Mouse (Mus musculus) G1E (cell line): ENCODE measurements around the gene Alpl. TPM values are rescaled to one million over a fixed set of nuclear protein-coding genes. Genes with fewer than 3 reads are reported as not detected.

Experiments
- ATAC-seq: 2 replicates; pipeline ENCODE4 v1.8.0; 2016; ENCODE audit warnings: mild to moderate bottlenecking; ENCODE audit not compliant: insufficient number of reproducible peaks, poor library complexity, low FRiP score, severe bottlenecking; ENCODE audit errors: extremely low read depth
- DNase-seq: peaks from one replicate; pipeline ENCODE4 v3.0.0; 2012; ENCODE audit warnings: low spot score
- H3K27me3 ChIP-seq: 2 replicates; pipeline ENCODE4 v1.6.1; 2012; ENCODE audit warnings: mild to moderate bottlenecking, low read length, inconsistent platforms; ENCODE audit not compliant: insufficient read depth
- H3K36me3 ChIP-seq: replicated peaks from 2 replicates; pipeline ENCODE3; 2012; ENCODE audit warnings: mild to moderate bottlenecking, inconsistent platforms
- H3K4me1 ChIP-seq: 2 replicates; pipeline ENCODE4 v1.6.1; 2012; ENCODE audit warnings: low read depth, low read length, inconsistent platforms, mixed read lengths; ENCODE audit not compliant: insufficient read depth
- H3K4me3 ChIP-seq: 2 replicates; pipeline ENCODE4 v1.5.1; 2012; ENCODE audit warnings: low read depth, mild to moderate bottlenecking, inconsistent platforms, low read length, moderate library complexity, mixed read lengths
- H3K9me3 ChIP-seq: replicated peaks from 2 replicates; pipeline ENCODE4 v1.6.1; 2012; ENCODE audit warnings: inconsistent platforms
- CTCF ChIP-seq: IDR thresholded peaks from 2 replicates; pipeline ENCODE4 v1.5.1; 2012; ENCODE audit warnings: low read depth, low read length, inconsistent platforms, mixed read lengths
- GATA1 ChIP-seq: IDR thresholded peaks from 2 replicates; pipeline ENCODE4 v1.6.1; 2012; ENCODE audit warnings: borderline replicate concordance, low read length, inconsistent platforms, mixed read lengths
- GATA2 ChIP-seq: IDR thresholded peaks from 2 replicates; pipeline ENCODE4 v1.6.1; 2012; ENCODE audit warnings: low read depth, low read length, inconsistent platforms, borderline replicate concordance
- POLR2AphosphoS5 ChIP-seq: IDR thresholded peaks from 2 replicates; pipeline ENCODE4 v1.6.1; 2012; ENCODE audit warnings: low read depth, low read length, inconsistent platforms; ENCODE audit not compliant: insufficient replicate concordance
- TAL1 ChIP-seq: conservative IDR thresholded peaks from 2 replicates; pipeline ENCODE4 v1.6.1; 2012; ENCODE audit warnings: low read depth, low read length, inconsistent platforms, mixed read lengths
- polyA plus RNA-seq: library from polyadenylated mRNA; stranded (reverse); fragments of >175 nt; gene quantifications from 2 replicates; pipeline ENCODE4 v1.2.3, GENCODE M21; 2012
- total RNA-seq, 2 experiments: library from RNA; stranded (forward) in 1 of 2; stranded (reverse) in 1 of 2; fragments of 200-1000 nt in 1 of 2; fragments of >200 nt in 1 of 2; fragmentation: Nextera tagmentation in 1 of 2; gene quantifications; 2 replicates each; pipeline ENCODE4 v1.2.3; 2014 to 2017

Alpl gene
- total and polyA plus RNA-seq, 3 experiments = not detected

DNA sequence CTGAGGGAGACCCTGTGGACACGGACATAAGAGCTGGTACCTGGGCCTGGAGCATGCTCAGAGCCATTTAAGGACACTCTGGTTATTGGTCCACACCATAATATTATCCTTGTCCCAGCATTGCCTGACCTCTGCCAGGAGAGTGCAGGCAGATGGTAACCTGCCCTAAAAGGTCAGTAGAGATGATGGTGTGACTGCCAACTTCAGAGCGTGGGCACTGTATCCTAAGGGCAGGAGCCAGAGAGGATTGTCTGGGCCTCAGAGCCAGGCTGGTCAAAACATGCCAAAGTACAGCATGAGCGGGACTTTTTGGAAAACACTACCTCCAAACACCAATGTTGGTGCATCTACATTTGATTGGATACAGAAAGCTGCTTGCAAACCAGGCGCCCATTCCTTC lies 13.8 kb upstream of the Alpl start:
- Histone ChIP-seq H3K4me1 (no peaks in the 10 kb centered on the region), H3K4me3 (no peak overlapping the region), H3K27me3 (no peaks in the 10 kb centered on the region), H3K9me3 (no peaks in the 10 kb centered on the region; the same call in 1 of the 2 replicates), H3K36me3 (no peaks in the 10 kb centered on the region)
- no peak for DNase-seq
- TF ChIP-seq GATA1 (no peak), CTCF (no peak), TAL1 (no peak), POLR2AphosphoS5 (no peak), GATA2 (no peak)
- no peak for ATAC-seq

- Histone ChIP-seq H3K4me1 (no peaks in the 10 kb centered on the region), H3K4me3 (no peak overlapping the region), H3K9me3 (no peaks in the 10 kb centered on the region; the same call in 1 of the 2 replicates), H3K36me3 (no peaks in the 10 kb centered on the region), H3K27me3 (no peaks in the 10 kb centered on the region)
- ATAC-seq (no peak), DNase-seq (no peak)
- TF ChIP-seq GATA2 = no peak
- no peak for TF ChIP-seq CTCF
- TF ChIP-seq GATA1 = no peak
- TF ChIP-seq TAL1 = no peak
- no peak for TF ChIP-seq POLR2AphosphoS5
Measured at GRCm38 (mm10) chr4:137807301-137807851, 11.2 kb upstream of the Alpl start.

DNA sequence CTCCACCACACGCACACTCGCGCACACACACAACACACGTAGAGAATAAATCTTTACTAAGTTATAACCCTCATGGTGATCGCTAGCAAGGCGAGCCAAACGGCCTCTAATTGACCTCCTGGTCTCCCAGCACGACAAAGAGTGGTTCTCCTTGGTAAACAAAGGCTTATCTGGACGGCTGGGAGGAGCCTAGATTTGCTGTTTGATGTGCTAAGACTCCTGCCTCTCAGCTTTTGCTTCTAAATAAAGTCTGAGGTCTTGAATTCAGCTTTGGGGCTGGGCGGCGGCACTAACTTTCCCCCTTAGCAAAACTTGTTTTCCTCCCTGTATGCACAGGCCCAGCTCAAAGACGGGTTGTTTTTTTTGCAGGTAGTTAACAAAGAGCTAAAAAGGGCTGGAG lies 5.0 kb upstream of the Alpl start:
- Histone ChIP-seq H3K9me3 (no peaks in the 10 kb centered on the region; the same call in 1 of the 2 replicates), H3K36me3 (no peaks in the 10 kb centered on the region), H3K4me3 (no peak overlapping the region), H3K27me3 (no peaks in the 10 kb centered on the region; the same call in 1 of the 2 replicates), H3K4me1 (no peaks in the 10 kb centered on the region)
- ATAC-seq = no peak
- no peak for DNase-seq
- no peak for TF ChIP-seq CTCF
- TF ChIP-seq GATA1 = no peak
- TF ChIP-seq GATA2 = no peak
- no peak for TF ChIP-seq POLR2AphosphoS5
- TF ChIP-seq TAL1 = no peak

DNA sequence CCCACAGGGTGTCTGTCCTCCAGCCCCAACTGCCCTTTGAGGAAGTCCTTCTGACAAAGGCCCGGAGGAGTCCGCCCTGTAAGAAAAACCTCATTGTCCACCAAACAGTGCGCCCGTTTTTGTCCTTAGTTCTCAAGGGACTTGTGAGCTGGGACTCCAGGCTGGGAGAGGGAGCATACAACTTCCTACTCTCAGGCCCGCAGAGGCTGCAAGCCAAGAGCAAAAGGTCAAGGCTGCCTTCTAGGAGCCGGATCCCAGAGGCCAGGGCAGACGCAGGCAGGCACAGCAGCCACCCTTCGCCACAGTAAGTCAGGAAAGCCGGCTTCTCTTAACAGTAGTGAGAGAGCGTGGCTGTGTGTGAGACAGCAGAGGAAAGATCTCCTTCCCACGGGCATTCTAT lies 4.1 kb upstream of the Alpl start:
- Histone ChIP-seq H3K36me3 (no peaks in the 10 kb centered on the region), H3K4me3 (no peak overlapping the region), H3K4me1 (no peaks in the 10 kb centered on the region), H3K27me3 (peaks cover 6% of the 10 kb centered on the region; the same call in 1 of the 2 replicates), H3K9me3 (peaks cover 2% of the 10 kb centered on the region; the same call in 1 of the 2 replicates)
- DNase-seq (no peak), ATAC-seq (no peak)
- TF ChIP-seq POLR2AphosphoS5 (no peak), GATA2 (no peak), GATA1 (no peak), TAL1 (no peak), CTCF (no peak)

- TF ChIP-seq GATA2 (no peak), TAL1 (no peak), POLR2AphosphoS5 (no peak), GATA1 (no peak), CTCF (no peak)
- Histone ChIP-seq H3K27me3 (peaks cover 10% of the 10 kb centered on the region; the same call in 1 of the 2 replicates), H3K36me3 (no peaks in the 10 kb centered on the region), H3K4me3 (no peak overlapping the region), H3K4me1 (no peaks in the 10 kb centered on the region), H3K9me3 (peaks cover 2% of the 10 kb centered on the region; the same call in 1 of the 2 replicates)
- ATAC-seq (no peak), DNase-seq (no peak)
Measured at GRCm38 (mm10) chr4:137797038-137797437, 854 bp upstream of the Alpl start.

DNA sequence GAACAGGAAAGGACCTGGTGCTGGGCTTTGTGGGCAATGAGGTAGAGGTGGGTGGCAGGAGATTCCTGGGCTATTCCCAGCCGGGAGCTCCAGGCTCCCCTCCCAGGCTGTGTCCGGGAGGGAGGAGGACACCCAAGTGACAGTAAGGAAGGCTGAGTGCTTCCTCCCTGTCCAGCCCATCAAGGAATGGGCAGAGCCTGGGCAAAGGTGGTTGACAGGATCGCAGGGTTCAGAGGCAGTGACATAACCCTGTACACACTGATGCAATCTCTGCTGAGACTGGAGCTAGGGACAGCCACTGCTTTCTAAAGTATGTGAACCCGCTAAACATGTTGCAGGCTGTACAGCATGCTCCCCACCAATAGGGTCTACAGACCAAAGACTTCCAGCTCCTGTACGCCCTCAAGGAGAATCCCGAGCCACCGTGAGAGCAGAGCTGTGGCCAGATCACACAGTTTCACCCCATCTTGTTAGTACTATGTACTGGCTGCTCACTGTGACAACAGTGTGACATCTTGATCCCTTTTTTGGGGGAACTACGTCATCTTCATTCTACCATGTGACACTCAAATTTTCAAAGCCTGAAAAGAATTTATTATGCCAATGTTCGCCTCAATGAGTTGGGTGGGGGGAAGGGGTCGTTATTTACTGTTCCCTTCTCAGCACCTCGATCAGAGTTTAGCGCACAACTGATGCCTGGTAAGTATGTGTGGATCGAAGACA lies 1.8 kb downstream of the Alpl start:
- peaks cover 2% of the 10 kb centered on the region; the same call in 1 of the 2 replicates for H3K9me3 ChIP-seq
- H3K4me3 ChIP-seq = no peak overlapping the region
- ATAC-seq (no peak), DNase-seq (no peak)
- H3K36me3 ChIP-seq = no peaks in the 10 kb centered on the region
- TF ChIP-seq CTCF (no peak), TAL1 (no peak), GATA2 (no peak), GATA1 (no peak), POLR2AphosphoS5 (no peak)
- no peaks in the 10 kb centered on the region for H3K4me1 ChIP-seq
- H3K27me3 ChIP-seq = peaks cover 14% of the 10 kb centered on the region
